Mouse (Mus musculus): ENCODE results near the gene Ints6l. TPM values are rescaled to one million over a fixed set of nuclear protein-coding genes. Genes with fewer than 3 reads are reported as not detected.

The Ints6l gene
- total RNA-seq (2021), result 1 to 10 TPM; 3.0 to 5.2 TPM
- long read RNA-seq, experiment 1, partial matches to known transcripts, result 0 of 1 reads
- long read RNA-seq, experiment 1, other reads (novel, unspliced or antisense), result 1 of 1 reads
- long read RNA-seq, experiment 2, partial matches to known transcripts, result 0 of 1 reads
- long read RNA-seq, experiment 2, other reads (novel, unspliced or antisense), result 0 of 1 reads

GRCm38 (mm10) chrX:56454671-56455371 lies at the start of gene Ints6l:
TSS of gene Ints6l (plus strand) at chrX:56454857.
- peak; percentile 80 to 88 for DNase-seq

GRCm38 (mm10) chrX:56405482-56405881 lies 49.2 kb upstream of the Ints6l start:
- DNase-seq, result no peak

GRCm38 (mm10) chrX:56406128-56406527 lies 48.5 kb upstream of the Ints6l start:
- DNase-seq, result no peak

GRCm38 (mm10) chrX:56416277-56416676 lies 38.4 kb upstream of the Ints6l start:
- DNase-seq, result peak in 1 of 2 experiments; percentile 0

GRCm38 (mm10) chrX:56417541-56417940 lies 37.1 kb upstream of the Ints6l start:
- DNase-seq, result no peak

GRCm38 (mm10) chrX:56430601-56431000 lies 24.1 kb upstream of the Ints6l start:
- DNase-seq, result no peak

GRCm38 (mm10) chrX:56435758-56436283 lies 18.8 kb upstream of the Ints6l start:
- DNase-seq, result no peak

GRCm38 (mm10) chrX:56446487-56447428 lies 7.9 kb upstream of the Ints6l start:
- DNase-seq, result peak; percentile 11 to 51

- DNase-seq, result no peak
Measured at GRCm38 (mm10) chrX:56447524-56448015, 7.1 kb upstream of the Ints6l start, which contains the start of gene Gm2174. TSS of gene Gm2174 (plus strand) at chrX:56447965.

- DNase-seq, result peak; percentile 87 to 94
Measured at GRCm38 (mm10) chrX:56455372-56456246, 952 bp downstream of the Ints6l start.

- DNase-seq, result peak in 1 of 2 experiments; percentile 10
Measured at GRCm38 (mm10) chrX:56456379-56456778, 1.7 kb downstream of the Ints6l start.

GRCm38 (mm10) chrX:56462020-56462933 lies 7.6 kb downstream of the Ints6l start:
- peak in 1 of 2 experiments; percentile 34 for DNase-seq

GRCm38 (mm10) chrX:56464906-56465305 lies 10.2 kb downstream of the Ints6l start:
- DNase-seq, result no peak

GRCm38 (mm10) chrX:56467688-56468087 lies 13.0 kb downstream of the Ints6l start:
- no peak for DNase-seq

GRCm38 (mm10) chrX:56468422-56468821 lies 13.8 kb downstream of the Ints6l start:
- no peak for DNase-seq

- peak in 1 of 2 experiments; percentile 20 for DNase-seq
Measured at GRCm38 (mm10) chrX:56474035-56474434, 19.4 kb downstream of the Ints6l start.

GRCm38 (mm10) chrX:56477553-56477952 lies 22.9 kb downstream of the Ints6l start:
- no peak for DNase-seq

- peak in 1 of 2 experiments; percentile 23 for DNase-seq
Measured at GRCm38 (mm10) chrX:56481906-56482305, 27.2 kb downstream of the Ints6l start.

- peak; percentile 54 to 89 for DNase-seq
Measured at GRCm38 (mm10) chrX:56489758-56490157, 35.1 kb downstream of the Ints6l start.

- no peak for DNase-seq
Measured at GRCm38 (mm10) chrX:56497241-56497640, 42.6 kb downstream of the Ints6l start.
